Mouse (Mus musculus) kidney, embryonic 16.5 days (tissue): ENCODE measurements around the gene Kif18b. TPM values are rescaled to one million over a fixed set of nuclear protein-coding genes. Genes with fewer than 3 reads are reported as not detected.

ENCODE experiments used
- ATAC-seq: fragments of 200-750 bp; cut with Nextera tagmentation; 2 replicates; pipeline ENCODE4 v1.8.0; 2017; ENCODE audit warnings: moderate TSS enrichment; ENCODE audit not compliant: low FRiP score, low TSS enrichment
- H3K27ac ChIP-seq: fragments of 300-500 bp; sonication (generic); 2 replicates; pipeline ENCODE4 v1.5.1; 2014; ENCODE audit warnings: low read length
- H3K27me3 ChIP-seq: fragments of 300-500 bp; sonication (generic); 2 replicates; pipeline ENCODE4 v1.6.1; 2014; ENCODE audit warnings: low read length, control low read depth, mixed read lengths; ENCODE audit not compliant: insufficient read depth
- H3K36me3 ChIP-seq: fragments of 300-500 bp; sonication (generic); 2 replicates; pipeline ENCODE4 v1.6.1; 2014; ENCODE audit warnings: low read length, control low read depth, mixed read lengths; ENCODE audit not compliant: insufficient read depth
- H3K4me1 ChIP-seq: fragments of 300-500 bp; sonication (generic); 2 replicates; pipeline ENCODE4 v1.6.1; 2014; ENCODE audit warnings: low read length, control low read depth, mixed read lengths; ENCODE audit not compliant: insufficient read depth
- H3K4me2 ChIP-seq: fragments of 300-500 bp; sonication (generic); replicated peaks from 2 replicates; pipeline ENCODE4 v1.6.1; 2014; ENCODE audit warnings: low read depth, low read length
- H3K4me3 ChIP-seq: fragments of 300-500 bp; sonication (generic); 2 replicates; pipeline ENCODE4 v1.5.1; 2014; ENCODE audit warnings: mild to moderate bottlenecking, low read length
- H3K9ac ChIP-seq: fragments of 300-500 bp; sonication (generic); replicated peaks from 2 replicates; pipeline ENCODE4 v1.6.1; 2014; ENCODE audit warnings: low read length
- H3K9me3 ChIP-seq: fragments of 300-500 bp; sonication (generic); 2 replicates; pipeline ENCODE4 v1.6.1; 2016; ENCODE audit warnings: low read length, control low read depth
- WGBS: fragments of 180-500 bp; shearing (Covaris S2); extraction: QIAGEN DNeasy Blood & Tissue Kit; methylation state at CpG from one replicate; pipeline ENCODE4 v1.1.7; 2014; 5-methylcytosine and 5-hydroxymethylcytosine counted together
- polyA plus RNA-seq: library from polyadenylated mRNA; unstranded; fragments of >200 nt; fragmentation: Nextera tagmentation; extraction: Ambion mirVana; gene quantifications from 2 replicates; pipeline ENCODE4 v1.2.1, GENCODE M21; 2015

The Kif18b gene
- polyA plus RNA-seq, 1 experiment from 2014 or later: 11.5 TPM

DNA sequence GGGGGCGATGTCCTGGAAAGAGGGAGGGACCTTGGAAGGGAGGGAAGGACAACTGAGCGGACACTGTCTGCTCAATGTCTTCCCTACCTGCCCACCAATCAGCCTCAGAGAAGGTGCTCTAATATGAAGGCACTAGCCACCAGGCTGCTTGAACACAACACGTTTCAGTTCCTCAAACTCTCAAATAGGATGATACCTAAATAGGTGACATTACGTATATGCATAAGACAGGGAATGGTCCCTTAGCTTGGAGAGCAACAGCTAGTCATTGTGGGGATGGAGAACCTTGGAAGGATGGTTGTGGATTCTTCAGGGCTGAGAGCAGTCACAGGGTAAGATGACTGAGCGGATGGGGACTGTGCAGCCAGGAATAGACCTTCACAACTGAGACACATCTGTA is 37.5 kb downstream of the Kif18b start:
- Histone ChIP-seq H3K9me3 (no peaks in the 10 kb centered on the region), H3K27me3 (peaks cover 3% of the 10 kb centered on the region; the same call in 1 of the 2 replicates), H3K4me3 (no peak overlapping the region), H3K36me3 (no peaks in the 10 kb centered on the region), H3K4me1 (no peaks in the 10 kb centered on the region), H3K4me2 (no peak overlapping the region), H3K9ac (no peak overlapping the region), H3K27ac (no peak overlapping the region)
- ATAC-seq: no peak
- 84% methylated on average over 5 of the region's 5 CpGs for WGBS

DNA sequence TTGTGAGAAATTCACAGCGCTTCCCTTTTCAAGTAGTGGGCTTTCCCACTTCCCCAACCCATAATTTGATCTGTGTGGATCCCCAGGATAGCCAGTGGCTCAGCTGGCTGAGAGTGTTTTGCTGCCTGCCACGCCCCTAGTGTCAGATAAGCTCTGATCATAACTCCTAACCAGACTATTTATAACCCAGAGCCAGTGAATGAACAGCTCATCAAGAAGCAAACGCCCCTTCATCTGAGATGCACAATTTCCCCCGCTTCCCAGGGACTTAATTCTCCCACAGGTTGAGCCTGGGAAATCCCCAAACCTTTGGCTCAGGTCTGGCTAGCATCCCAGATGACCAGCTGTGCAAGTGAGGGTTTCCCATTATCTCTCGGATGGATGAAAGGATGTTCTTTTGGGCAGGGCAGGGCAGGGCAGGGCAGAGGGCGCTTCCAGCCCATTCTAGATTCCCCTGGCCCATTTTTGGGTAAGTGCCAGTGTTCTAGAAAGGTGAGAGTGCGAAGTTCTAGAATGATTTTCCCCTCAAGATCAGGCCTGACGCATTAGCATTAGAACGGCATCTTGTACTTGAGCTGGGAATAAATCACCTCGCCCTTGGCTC is 40.2 kb downstream of the Kif18b start, which contains the start of gene Fam187a:
Fam187a (plus strand) TSS at position 554 of the 604 bp plus-strand sequence.
- Histone ChIP-seq H3K9ac (no peak within 1 kb of the TSS), H3K4me2 (no peak within 1 kb of the TSS), H3K27ac (no peak within 1 kb of the TSS), H3K27me3 (no peaks in the 10 kb centered on the region), H3K9me3 (no peaks in the 10 kb centered on the region), H3K36me3 (no peaks in the 10 kb centered on the region), H3K4me1 (peaks cover 11% of the 10 kb centered on the region), H3K4me3 (no peak within 1 kb of the TSS)
- 53% methylated on average over 10 of the region's 10 CpGs for WGBS
- ATAC-seq: no peak

DNA sequence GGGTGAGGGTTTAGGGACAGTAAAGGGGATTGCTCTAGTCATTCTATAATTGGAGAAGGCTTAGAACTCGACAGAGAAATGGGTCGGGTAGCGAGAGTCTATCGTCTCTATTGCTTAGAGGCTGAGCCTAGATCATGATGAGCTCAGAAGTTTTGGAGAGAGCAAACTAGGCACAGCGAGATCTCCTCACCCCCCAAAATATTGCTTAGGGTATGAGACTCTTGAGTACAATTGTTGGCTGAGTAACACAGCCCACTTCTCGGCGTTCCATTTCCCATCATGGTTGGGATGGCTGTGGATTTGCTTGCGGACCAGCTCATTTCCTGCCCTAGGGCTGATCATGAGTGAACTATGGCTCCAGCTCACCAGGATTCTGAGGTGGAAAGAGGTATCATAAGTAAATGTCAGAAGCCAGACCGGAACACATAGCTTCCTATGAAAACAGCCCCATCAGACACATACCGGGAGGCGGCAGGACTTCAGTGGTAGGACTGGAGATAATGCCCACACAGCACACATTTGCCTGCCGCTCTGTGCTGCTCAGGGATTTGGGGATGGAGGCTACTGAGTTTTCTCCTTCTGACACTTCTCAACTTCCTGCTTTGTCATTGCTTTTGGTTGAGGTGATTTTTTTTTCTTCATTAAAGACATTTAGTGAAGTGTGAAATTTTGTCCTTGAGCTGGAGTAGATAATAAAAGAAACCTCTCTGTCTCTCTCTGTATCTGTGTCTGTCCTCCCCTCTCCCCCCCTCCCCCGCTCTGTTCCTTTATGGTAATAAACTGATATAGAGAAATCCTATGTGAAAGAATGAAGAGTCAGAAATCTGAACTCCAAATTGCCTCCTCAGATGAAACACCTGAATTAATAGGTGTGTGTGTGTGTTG is 43.4 kb downstream of the Kif18b start:
- peak overlapping the region; percentile 80 for H3K4me2 ChIP-seq
- H3K9me3 ChIP-seq: no peaks in the 10 kb centered on the region
- ATAC-seq: no peak
- H3K9ac ChIP-seq: peak overlapping the region; percentile 86
- WGBS: 19% methylated on average over 13 of the region's 13 CpGs
- no peaks in the 10 kb centered on the region for H3K27me3 ChIP-seq
- H3K36me3 ChIP-seq: peaks cover 12% of the 10 kb centered on the region; the same call in 1 of the 2 replicates
- H3K4me1 ChIP-seq: peaks cover 17% of the 10 kb centered on the region
- H3K4me3 ChIP-seq: peak overlapping the region; percentile 86
- H3K27ac ChIP-seq: peak overlapping the region; percentile 84; the same call in 1 of the 2 replicates

DNA sequence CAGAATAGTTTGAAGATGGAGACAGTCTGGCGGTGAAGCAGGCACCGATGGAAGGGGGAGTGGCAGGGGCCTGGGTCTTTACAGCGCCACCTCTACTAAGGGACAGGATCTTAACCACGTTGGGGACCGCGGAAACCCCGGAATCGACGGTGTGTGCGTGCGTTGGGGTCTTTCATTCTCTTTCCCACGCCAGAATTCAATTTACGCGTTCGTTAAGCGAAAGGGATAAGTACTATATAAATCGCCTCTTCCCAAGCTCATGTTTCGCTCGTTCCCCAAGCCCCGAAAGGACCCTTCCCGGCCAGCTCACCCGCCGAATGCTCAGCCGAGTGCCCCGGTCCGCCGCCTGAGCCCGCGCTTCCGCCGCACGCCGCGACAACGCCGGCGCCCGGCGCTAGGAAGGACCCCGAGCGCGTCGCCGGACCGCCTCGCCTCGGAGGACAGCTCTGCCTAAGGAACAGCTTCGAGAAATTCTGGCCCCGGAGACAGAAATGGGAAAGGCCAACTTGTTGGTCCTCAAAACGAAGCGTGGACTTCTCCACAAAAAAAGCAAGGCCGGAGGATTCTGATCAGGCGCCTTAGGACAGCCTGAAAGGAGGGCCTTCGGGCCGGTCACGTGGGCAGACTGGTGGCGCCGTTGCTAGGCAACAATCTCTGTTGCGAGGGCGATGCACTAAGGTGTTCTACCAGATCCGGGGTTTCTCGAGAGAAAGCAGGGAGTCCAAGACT is 44.2 kb downstream of the Kif18b start, which contains the start of the genes Eftud2 and Ccdc103:
Eftud2 (minus strand) TSS at position 401 of the 729 bp plus-strand sequence.
Ccdc103 (plus strand) TSS at position 620 of the 729 bp plus-strand sequence.
- peak within 1 kb of the TSS; percentile 84 for H3K27ac ChIP-seq

DNA sequence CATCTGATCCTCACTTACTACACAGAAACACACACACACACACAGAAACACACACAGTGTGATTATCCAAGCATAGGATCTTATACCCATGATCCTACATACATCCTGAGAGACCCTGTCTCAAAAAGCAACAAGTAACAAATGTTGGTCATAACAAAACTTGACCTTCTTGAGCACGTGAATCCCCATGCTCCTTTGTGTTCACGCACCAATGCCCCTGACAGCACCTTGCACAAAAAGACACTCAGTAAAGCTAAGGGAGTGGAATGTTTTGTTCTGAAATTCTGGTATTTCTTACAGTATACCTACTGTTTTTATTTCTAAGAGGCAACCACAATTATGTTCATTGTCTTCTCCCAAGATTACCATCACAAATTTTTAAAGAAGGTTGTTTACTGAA is 45.4 kb downstream of the Kif18b start:
- ATAC-seq: no peak
- Histone ChIP-seq H3K4me1 (peaks cover 17% of the 10 kb centered on the region), H3K4me3 (no peak overlapping the region; the same call in 1 of the 2 replicates), H3K4me2 (peak overlapping the region; percentile 80; the same call in 1 of the 2 replicates), H3K27me3 (no peaks in the 10 kb centered on the region), H3K36me3 (peaks cover 28% of the 10 kb centered on the region), H3K27ac (no peak overlapping the region), H3K9me3 (no peaks in the 10 kb centered on the region), H3K9ac (no peak overlapping the region)
- WGBS: 48% methylated on average over 2 of the region's 2 CpGs

More for the DNA sequence above, 44.2 kb downstream of the Kif18b start, which contains the start of the genes Eftud2 and Ccdc103:
- Histone ChIP-seq H3K4me1 (peaks cover 17% of the 10 kb centered on the region), H3K9ac (peak within 1 kb of the TSS; percentile 86), H3K9me3 (no peaks in the 10 kb centered on the region), H3K36me3 (peaks cover 17% of the 10 kb centered on the region), H3K4me2 (peak within 1 kb of the TSS; percentile 80), H3K4me3 (peak within 1 kb of the TSS; percentile 86), H3K27me3 (no peaks in the 10 kb centered on the region)
- WGBS: under 1% methylated on average over 62 of the region's 62 CpGs
- peak; percentile 88 for ATAC-seq

DNA sequence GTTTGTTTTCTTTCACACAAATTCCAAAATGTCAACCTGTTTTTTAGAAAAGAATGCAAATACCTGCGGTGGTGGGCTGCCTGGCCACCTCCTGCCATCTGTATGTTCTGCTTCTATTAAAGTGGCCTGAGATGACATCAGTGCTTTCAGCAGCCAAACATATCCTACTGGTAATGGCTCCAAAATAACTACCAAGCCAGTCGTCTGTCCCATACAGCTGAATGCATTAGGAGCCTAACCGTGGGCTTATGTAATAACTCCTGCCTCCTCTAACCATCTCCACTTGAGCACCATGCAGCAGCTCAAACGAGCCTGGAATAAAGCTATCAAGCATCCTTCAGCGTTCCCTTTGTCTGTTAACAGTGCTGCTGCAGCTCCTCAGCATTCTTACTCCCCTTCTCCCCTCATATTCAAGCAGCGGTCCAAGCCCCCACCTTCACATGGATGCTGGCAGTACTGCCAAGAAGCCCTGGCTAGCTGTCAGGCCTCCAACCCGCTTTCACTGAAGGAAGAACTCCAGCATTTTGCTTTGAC is 50.1 kb downstream of the Kif18b start:
- peaks cover 52% of the 10 kb centered on the region for H3K36me3 ChIP-seq
- 89% methylated on average over 7 of the region's 7 CpGs for WGBS
- H3K27ac ChIP-seq: no peak overlapping the region

DNA sequence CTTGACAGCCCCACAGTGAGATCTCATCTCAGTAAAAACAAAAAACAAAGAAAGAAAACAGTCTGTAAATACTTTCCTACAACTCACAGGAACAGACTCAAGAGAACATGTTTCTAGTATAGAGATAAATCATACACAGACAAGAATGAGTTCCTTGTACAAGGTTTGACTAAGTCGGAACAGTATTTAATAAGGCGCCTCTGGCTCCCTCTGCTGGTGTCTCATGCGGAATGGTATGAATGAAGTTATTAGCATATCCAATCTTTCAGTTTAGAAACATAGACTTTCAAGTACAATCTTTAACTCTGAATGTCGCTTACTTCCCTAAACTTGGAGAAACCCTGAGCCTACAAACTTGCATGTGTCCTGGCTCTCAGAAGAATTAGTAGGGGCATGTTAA is 60.7 kb downstream of the Kif18b start:
- Histone ChIP-seq H3K9ac (no peak overlapping the region), H3K9me3 (no peaks in the 10 kb centered on the region), H3K4me3 (no peak overlapping the region), H3K27me3 (no peaks in the 10 kb centered on the region), H3K27ac (no peak overlapping the region), H3K36me3 (peaks cover 65% of the 10 kb centered on the region), H3K4me1 (no peaks in the 10 kb centered on the region), H3K4me2 (no peak overlapping the region)
- 32% methylated on average over 4 of the region's 4 CpGs for WGBS
- no peak for ATAC-seq

More for the DNA sequence above, 50.1 kb downstream of the Kif18b start:
- Histone ChIP-seq H3K9ac (no peak overlapping the region), H3K4me3 (no peak overlapping the region), H3K4me2 (no peak overlapping the region), H3K9me3 (no peaks in the 10 kb centered on the region), H3K4me1 (peaks cover 8% of the 10 kb centered on the region), H3K27me3 (no peaks in the 10 kb centered on the region)
- ATAC-seq: no peak

DNA sequence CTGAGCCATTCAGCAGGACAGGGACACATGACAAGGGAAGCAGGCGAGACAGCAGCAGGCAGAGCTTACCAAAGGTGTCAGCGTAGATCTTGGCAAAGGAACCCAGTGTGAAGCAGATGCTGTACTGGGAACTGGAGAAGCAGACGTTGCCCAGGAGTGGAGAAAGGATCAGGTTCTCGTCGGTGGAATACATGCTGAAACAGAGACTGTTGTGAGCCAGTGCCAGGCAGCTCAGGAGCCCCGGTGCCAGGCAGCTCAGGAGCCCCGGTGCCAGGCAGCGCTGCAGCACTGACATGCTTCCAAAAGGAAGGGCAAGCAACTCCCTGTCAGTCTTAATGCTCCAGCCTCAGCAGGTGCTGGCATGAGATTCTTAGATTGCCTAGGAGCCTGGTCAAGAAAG is 65.0 kb downstream of the Kif18b start:
- 90% methylated on average over 8 of the region's 8 CpGs for WGBS
- no peak for ATAC-seq
- H3K36me3 ChIP-seq: peaks cover 65% of the 10 kb centered on the region
- H3K4me3 ChIP-seq: no peak overlapping the region
- H3K9me3 ChIP-seq: no peaks in the 10 kb centered on the region
- H3K4me2 ChIP-seq: no peak overlapping the region
- H3K27me3 ChIP-seq: no peaks in the 10 kb centered on the region
- no peak overlapping the region for H3K9ac ChIP-seq
- no peaks in the 10 kb centered on the region for H3K4me1 ChIP-seq
- H3K27ac ChIP-seq: no peak overlapping the region

DNA sequence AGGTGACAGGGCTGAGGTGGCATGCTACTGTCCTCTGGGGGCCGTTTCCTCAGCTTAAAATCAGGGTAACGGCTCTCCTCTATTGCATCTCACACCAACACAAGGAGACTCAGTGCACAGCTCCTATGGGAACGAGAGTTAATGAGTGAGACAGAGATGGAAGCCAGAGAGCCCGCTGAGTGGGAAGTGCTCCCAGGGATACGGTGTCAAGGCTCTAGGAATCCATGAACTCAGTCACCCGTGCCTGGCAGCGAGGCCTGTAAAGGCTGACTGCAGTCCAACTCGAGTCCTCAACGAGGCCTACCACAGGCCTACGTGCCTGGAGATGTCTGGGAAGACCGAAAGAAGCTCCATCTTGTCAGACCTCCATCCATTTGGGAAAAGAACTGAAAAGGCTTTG is 66.0 kb downstream of the Kif18b start:
- Histone ChIP-seq H3K9me3 (no peaks in the 10 kb centered on the region), H3K27me3 (no peaks in the 10 kb centered on the region), H3K36me3 (peaks cover 73% of the 10 kb centered on the region), H3K4me3 (no peak overlapping the region), H3K4me2 (no peak overlapping the region), H3K27ac (no peak overlapping the region), H3K4me1 (no peaks in the 10 kb centered on the region), H3K9ac (no peak overlapping the region)
- WGBS: 77% methylated on average over 11 of the region's 11 CpGs
- ATAC-seq: no peak
